Mouse (Mus musculus) testis, postnatal 10 days (tissue): ENCODE data around the gene Rhot2.

Experiments used
- DNase-seq: peaks from one replicate; pipeline ENCODE4 v3.0.0; 2021; ENCODE audit warnings: low spot score

Rhot2 gene

DNA sequence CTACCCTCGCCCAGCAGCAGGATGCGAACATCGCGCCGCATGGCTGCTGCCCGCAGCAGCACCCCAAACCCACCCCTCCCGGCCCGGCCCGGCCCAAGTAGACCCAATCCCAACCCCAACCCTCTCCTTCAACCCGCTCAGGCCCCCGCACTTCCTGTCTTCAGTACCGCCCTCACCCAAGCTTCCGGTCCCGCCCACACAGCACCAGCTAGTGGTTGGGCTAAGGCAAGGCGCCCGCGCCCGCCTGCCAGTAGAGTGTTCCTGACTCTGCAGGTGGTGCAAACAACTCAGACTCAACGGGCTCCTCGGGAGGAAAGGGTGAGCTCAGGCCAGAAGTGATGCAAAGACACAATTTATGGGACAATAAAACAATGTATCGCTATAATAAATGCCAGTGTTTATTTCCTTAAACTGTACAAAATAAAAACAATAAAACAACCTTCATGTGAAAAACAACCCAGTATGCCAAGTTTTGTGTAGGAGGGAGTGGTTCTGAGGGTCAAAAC is at the start of gene Rhot2:
Gene Rhot2, minus strand, starts transcription at position 456 of the 506 bp plus-strand sequence.
- DNase-seq, result peak; percentile 96

DNA sequence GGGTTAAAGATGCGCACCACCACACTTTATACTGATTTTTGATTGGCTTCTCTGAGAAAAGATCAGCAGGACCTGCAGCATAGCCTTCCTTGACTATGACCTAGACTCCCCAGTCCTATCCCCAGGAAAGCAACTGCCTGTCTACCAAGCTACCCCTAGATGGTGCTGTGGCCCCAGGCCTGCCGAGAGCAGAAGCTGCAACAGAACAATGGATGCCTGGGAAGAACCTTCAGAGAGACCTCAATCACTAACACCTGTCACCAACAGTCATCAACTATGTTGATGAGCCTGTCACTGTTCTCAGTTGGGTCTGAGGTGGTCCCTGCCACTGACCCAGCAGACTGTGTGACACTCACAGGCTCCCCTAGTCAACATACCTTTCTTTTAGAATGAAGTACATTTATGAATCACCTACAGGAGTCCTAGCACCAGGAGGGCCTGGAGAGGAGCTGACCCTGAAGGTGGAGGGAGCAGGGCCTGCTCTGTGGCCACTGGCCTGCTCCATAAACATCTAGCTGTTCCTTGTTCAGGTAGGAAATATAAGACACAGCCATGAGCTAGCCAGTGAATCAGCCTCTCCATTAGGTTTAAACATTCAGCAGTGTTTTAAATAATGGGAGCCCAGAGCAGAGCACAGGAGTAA is 49.4 kb upstream of the Rhot2 start:
- DNase-seq, result peak; percentile 76

DNA sequence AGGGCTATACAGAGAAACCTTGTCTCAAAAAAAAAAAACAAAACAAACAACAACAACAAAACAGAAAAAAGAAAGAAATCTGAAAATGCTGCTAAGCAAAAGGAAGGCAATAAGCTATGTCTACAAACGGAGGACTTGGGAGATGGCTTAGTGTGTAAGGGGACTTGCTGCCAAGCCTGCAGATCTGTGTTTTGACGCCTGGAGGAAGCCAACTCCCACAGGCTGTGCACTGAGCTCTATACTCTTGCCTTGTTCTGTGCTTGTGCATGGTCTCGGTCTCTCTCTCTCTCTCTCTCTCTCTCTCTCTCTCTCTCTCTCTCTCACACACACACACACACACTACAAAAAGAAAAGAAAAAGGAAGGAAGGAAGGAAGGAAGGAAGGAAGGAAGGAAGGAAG is 44.2 kb upstream of the Rhot2 start:
- DNase-seq, result no peak

DNA sequence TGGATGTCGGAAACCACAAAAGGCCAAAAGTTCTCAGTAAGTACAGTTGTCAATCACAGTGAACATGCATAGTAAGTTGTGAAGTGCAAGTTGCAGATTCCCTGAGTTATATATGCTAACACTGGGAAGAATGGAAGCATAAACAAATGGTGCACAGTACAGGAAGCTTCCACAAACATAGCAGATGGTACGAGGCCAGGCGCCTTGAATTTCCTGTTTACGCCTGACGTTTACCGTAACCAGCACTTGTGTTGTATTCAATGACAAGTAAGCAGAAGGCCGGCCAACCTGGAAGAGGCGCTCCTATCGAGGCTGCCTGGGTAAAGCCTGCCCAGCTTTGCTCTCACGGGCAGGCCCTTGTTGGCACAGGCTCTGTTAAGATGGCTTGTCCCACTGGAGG is 42.8 kb upstream of the Rhot2 start:
- DNase-seq, result no peak

DNA sequence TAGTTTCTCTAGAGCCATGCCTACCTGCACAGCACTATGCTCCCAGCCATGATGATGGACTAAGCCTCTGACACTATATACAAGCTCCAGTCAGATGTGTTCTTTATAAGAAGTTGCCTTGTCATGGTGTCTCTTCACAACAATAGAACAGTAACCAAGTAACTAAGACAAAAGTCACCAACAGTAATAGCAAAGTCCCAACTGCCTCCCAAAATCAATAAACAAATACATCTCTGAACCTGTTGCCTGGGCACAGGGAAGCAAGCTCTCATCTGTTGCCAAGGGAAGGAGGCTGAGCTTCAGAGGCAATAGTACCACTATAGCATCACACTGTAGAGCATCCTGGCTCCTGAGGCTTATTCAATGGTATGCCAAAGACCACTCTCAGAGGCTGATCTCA is 42.2 kb upstream of the Rhot2 start:
- DNase-seq, result no peak

DNA sequence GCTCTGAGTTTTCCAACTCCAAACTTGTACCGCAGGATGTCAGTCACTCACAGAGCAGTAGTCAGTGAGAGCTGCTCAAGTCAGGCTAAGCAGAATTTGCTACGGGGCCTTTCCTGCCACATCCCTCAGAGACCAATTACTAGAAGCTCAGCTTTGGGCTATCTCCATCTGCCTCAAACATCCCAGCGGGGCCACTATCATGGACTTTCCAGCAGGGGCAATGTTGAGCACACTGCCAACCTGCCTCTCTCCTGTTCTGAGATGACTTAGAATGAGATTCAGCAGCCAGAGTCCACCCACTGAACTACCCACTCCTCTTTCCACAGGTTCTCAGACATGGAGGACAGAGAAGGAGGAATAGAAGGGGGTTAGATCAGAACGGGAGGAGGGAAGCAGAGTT is 41.0 kb upstream of the Rhot2 start:
- DNase-seq, result no peak

DNA sequence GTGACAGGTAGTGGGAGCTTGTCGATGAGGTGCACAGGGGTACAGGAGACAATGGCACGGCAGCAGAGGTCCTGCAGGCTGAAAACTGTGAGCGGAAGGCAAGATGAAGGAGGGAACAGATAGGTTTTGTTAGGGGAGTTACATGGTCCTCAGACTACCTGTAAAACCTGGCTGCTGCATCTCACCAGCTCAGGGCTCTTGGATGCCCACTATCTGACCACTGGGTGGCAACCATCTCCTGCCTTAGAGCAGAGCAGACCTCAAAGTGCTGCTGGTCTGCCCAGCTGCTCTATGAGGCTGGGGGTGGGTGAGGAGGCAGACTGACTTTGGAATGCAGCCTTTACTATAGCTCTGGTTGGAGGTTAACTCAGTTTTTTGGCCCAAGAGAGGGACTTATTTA is 39.2 kb upstream of the Rhot2 start:
- no peak for DNase-seq

DNA sequence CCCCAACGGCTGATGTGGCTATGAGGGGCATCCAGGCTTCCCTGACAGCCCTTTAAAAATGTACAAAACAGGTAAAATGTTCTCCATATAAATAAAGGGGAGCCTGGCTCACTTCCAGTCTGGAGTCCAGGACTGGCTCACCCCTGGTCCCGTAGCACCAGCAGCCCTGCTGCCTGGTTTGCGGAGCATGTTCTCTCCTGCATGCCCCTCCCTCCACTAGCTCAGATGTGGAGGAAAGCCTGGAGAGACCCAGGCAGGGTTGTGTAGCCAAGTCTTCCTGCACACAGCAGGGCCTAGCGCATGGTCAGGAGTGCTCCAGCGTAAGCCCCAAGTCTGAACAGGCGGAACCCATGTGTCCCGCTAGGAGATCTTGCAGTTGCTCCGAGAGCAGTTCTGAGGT is 38.6 kb upstream of the Rhot2 start:
- no peak for DNase-seq

DNA sequence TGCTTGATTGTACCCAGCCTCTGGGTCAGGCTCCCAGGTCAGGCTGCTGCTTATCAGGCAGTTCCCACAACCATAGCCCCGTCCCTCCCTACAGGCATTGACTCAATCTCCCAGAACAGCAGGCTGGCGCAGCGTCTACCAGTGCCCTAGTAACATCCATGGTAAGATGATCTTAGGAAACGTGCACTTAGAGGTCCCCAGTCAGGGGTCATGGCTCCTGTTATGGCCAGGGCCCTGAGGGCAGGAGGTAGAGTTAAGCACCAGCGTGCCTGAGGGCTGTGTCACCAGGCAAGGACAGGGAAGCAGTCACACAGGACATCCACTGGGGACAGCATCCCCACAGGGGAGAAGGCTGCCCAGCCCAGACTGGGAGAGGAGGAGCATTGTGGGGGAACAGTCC is 37.7 kb upstream of the Rhot2 start:
- DNase-seq, result no peak

DNA sequence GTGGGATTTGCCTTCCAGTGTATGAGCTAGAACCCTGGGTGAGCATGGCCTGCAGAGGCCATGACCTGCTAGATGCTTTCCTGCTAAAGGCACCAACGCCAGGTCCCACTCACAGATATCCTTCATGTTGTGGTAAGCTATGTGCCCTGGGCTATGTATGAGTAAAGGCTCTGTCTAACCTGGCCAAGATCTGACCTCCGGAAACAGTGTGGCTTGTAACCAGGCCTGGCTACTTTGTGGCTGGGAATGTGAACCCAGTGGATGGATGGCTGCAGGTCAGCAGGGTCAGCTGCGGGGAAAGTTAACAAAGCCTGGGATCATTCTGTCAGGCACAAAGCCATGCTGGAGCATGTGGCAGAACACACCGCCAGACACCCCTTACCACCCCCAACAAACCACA is 37.0 kb upstream of the Rhot2 start:
- no peak for DNase-seq

DNA sequence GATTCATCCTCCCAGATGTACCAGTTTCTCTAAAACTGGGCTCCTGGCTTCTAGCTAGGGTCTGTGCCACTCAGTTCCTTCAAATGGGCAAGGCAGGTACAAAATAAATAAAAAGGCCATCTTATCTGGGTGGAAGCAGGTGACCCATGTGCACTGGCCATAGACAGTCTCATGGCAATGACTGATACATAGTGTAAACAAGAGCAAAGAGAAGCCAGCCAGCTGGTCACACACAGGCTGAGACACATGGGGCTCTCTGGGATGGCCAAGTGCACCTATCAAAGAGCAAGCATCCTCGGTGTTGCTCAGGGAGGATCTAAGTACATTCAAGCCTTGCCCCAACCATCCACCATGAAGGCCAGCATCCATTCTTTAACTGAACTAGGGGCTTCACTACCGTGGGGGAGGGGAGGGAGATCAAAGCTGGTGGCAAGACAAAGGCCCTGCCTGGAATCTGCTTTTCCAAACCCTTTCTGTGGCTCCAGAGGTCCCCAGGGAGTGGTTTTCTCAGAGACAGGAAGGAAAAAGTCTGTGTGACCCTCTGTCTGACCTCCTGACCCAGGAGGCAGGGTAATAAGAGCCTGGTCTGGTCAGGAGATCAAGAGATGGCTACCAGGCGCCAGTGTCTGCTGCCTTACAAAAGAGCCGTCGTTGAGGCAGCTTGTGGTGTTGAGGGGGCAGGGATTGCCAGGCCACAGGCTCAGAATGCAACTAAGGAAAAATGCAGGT is 36.4 kb upstream of the Rhot2 start:
- no peak for DNase-seq

DNA sequence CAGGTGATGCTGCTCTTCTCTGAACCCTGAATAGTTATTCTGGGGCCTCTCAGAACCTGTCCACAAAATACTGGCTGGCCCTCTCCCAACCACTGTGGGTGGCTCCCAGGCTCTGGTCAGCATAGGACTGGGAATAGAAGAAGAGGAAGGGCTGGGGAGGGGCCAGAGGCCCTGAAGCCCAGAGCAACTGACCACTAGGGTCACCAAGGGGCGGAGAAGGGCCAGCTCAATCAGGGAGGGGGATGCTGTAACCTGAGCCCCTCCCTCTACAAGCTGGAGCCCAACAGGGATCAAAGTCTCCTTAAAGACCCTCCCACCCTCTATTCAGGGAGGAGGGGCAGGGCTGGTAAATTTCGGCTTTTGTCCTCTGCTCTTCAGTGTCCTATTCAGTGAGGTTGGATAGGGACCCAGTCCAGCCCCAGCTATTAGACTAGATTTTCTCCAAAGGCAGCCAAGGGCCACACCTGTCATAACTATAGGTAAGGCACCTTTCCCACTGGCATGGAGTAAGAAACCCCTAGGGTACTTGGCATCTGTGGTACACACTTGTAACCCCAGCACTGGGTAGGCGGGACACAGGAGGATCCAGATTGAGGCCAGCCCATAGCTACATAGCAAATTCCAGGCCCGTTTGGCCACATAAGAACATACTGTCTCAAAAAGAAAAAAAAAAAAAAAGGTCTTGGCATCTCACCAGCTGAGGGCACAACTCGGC is 35.7 kb upstream of the Rhot2 start, which contains the start of gene Wfikkn1:
Gene Wfikkn1, minus strand, starts transcription at position 663 of the 715 bp plus-strand sequence.
- no peak for DNase-seq

DNA sequence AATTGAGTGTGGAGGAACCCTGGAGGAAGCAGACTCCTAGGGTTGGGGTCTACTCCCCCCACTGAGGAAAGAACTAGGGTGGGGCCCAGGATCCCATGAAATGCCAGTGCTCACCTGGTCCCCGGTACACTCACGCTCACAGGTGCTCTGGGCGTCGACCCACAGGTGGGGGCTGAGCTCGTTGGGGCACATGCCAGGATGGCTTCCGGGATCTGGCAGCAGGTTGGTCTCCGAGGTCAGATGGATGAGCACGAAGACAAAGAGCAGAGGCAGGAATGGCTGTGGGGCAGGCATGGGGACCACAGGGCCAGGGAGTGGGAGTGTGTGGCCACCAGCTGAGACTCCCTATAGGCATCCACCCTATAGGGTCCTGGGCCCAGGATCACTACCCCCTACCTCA is 35.1 kb upstream of the Rhot2 start:
- DNase-seq, result no peak

DNA sequence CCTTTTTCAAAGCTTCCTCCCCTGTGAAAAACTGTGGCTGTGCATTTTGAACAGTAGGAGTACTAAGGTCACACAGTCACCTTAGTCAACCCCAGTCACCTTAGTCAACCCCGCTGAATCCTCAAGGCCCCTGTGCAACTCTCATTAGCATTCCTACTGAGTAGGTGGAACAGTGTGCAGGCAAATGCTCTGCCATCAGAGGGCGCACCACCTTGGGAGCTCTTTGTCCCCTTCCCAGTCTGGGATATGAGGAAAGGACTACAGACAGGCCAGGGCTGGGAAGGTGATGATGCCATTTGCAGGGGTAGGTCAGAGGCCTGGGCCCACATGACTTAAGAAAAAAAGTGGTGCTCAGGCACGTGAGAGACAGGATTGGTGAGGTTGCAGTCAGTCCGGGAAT is 34.6 kb upstream of the Rhot2 start:
- DNase-seq, result peak; percentile 74

DNA sequence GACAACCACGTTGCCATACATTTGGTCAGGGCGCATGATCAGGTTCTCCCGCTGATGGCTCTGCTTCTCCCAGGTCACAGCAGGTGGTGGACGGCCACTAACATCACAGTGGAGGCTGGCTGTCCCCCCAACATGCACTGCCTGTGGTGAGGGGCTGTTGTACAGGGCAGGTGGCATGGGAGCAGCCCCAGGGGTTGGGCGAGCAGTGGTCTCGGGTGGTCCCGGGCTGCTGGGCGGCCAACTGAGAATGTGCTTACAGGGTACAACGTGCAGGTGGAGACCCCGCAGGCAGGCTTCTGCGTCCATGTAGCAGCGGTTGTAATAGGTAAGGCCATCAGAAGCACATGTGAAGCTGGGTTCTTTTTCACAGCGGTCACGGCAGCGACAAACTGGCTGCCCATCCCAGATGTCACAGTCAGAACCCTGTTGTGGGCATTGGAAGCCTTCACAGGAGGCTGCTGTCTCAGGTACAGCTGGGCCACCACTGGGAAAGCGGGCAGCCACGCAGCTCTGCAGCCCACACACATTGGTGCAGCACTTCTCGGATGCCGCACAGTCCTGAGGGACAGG is 34.0 kb upstream of the Rhot2 start:
- DNase-seq, result no peak

DNA sequence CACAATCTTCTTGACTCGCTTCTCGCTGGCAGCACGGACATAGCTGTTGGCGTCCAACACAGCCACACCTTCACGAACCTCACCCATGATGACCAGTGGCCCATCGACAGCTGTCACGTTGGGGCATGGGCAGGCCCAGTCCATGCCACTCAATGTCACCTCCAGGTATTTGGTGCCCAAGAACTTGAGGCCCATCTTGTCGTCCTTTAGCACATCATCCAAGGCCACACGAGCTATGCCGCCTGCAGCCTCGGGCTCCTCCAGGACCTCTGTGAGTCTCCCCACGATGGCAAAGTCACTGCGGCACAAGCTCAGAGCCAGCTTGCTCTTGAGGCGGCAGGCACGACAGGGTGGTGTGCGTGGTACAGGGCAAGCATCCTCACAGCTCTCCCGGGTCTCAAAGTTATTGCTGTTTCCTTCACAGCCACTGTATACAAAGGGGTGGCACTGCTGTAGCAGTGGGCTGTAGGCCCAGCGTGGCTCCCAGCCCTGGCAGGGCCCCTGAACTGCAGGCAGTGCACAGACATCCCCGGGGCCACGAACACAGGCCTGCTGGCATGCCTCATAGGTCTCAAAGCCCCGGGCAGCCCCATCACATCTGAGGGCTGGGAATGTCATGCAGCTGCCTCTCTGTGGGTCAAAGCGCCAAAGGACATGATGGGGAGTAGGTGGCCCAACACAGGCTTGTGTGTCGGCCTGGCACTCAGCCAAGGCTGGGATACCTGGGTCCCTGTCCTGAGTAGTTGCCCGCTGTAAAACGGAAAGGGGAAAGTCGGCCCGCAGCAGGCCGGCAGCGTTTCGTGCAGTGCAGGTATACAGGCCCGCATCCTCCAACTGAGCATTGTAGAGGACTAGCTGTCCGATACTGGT is 33.3 kb upstream of the Rhot2 start:
- DNase-seq, result peak; percentile 67

DNA sequence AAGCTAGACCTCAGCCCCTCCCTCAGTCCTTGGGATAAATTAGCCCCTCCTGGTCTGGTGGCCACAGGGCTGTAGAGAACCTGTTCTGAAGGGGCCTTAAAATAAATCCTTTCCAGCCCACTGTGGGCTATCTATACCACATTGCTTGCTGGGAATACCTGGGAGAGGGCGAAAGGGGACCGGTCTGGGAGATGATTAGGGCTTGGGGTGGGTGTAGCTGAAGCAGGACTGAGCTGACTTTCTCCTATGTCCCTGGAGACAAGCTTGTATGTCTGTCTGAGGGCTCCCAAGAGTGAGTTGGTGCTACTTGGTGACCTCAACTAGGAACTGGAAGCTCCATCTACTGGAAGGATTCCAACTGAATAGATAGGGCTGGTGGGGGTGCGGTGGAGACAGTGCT is 32.4 kb upstream of the Rhot2 start:
- DNase-seq, result no peak

DNA sequence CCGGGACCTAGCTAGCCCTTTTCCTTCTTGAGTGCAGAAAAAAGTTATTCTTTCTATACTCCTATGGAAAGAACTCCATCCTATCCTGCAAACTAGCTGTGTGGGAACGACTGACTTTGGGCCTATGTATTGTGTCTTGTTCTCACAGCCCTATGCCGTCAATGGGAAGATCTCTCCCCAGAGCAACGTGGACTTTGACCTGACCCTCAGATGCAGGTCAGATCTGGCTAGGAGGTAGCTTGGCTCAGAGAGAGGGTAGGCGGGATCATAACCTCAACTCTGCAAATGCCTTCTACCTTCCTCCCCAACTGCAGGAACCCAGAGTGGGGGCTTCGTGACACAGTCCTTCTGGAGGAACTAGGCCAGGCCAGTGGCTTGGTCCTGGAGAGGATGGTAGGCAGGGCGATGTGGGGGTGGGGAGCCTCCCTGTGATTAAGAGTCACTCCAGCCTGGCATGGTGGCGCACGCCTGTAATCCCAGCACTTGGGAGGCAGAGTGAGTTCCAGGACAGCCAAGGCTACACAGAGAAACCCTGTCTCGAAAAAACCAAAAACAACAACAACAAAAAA is 31.8 kb upstream of the Rhot2 start:
- peak; percentile 63 for DNase-seq

DNA sequence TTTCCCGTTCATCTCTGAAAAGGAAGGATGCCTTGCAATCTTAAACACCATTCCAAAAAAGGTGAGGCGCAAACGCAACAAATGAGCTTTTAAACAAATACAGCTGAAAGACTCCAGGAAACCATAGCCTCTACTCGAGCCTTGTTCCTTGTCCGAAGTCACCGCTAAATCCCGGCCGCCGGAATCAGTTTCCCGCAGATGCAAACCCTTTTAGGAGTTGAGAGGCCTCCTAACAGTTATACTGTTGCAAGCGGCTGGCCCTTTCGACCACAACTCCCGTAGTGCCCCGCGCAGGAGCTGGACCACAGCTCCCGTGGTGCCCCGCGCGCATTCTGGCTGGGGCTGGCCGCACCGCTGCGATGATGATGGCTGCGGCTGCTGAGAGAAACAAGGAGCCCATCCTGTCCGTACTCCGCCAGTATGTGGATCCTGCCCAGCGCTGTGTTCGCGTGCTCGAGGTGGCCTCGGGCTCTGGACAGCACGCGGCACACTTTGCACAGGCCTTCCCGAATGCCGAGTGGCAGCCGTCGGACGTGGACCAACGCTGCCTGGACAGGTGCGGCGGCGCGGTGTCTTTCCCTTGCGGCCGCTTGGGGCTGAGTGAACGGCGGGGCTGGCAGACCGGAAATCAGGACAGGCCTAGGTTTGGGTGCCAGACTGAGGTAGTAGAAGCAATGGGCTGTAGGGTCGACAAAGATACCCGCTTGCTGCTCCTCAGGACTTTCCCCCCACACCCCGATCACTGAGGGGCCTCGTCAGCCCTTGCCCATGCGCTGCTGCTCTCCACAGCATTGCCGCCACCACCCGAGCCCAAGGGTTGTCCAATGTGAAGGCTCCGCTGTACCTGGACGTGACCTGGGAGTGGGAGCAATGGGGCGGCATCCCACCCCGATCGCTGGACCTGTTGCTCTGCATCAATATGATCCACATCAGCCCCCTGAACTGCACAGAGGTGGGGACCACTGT is 30.8 kb upstream of the Rhot2 start:
- DNase-seq, result peak; percentile 88

DNA sequence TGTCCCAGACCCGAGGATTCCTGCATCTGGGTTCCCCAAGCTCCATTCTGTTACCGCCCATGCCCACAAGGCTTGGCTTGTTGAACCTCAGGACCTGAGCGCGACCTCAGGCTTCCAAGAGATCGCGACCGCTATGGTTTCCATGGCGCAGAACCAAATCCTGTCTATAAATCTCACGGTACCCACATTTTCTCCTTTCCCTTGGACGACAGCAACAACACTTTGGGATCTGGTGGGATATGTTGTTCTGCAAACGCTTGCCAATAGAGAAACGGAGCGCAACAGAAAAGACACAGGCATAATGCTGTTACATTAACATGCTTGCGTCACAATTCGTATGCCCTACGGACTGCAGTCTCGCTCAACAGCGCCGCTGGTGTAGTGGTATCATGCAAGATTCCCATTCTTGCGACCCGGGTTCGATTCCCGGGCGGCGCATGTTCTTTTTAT is 30.1 kb upstream of the Rhot2 start, which contains the start of gene Mettl26:
Gene Mettl26, plus strand, starts transcription at position 354 of the 450 bp plus-strand sequence.
- peak; percentile 90 for DNase-seq
